Comparison of ENCODE assay signal across 25 mouse cellular contexts in the genomic region with DNA sequence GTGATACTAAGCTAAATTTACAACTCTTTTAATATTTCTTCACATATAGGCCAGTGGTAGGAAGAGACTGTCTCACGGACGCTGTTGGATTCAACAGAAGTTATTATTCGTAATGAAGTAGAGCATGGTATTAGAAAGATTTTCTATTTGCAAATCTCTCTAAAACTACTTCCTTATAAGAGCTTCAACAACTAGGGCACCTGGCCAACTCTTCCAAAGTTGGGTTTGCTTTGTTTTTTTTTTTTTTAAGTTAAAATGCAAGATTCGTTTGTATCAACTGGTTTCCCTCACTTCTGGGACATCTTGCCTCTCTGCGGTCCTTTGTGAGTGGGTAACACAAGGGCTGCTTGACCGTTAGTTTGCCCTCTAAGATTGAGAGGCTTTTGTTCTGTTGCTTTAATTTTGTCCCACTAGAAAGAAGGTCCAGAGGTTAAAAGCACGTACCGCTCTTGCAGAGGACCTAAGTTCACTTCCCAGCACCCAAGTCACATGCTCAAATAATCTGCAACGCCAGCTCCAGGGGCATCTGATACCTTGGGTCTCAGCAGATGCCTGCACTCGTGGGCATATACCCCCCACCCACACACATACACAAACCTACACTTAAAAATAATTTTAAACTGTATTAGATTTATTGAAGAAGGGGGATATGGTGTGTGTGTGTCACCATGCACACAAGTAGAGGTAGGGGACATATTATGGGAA.
DNase-seq lines count a peak whose midpoint lies in the region; ATAC-seq and TF ChIP-seq lines count a peak whose summit lies in the region.
"Had no signal": no experiment of that assay in that cellular context is flagged by ENCODE, and none has a peak within 500 bp of the region (broad histone marks: within the 10 kb centered on the region; RNA-seq: fewer than 3 reads in every experiment).

No protein-coding gene starts in this region.

- no peaks in the 10 kb centered on the region for H3K9me3 ChIP-seq in kidney, embryonic 16.5 days (ENCODE audit: low read length)
- no peaks in the 10 kb centered on the region for H3K9me3 ChIP-seq in midbrain, embryonic 11.5 days (ENCODE audit: control insufficient read depth, low read length)
- H3K9me3 ChIP-seq in midbrain, embryonic 14.5 days (ENCODE audit: control insufficient read depth, low read length), result no peaks in the 10 kb centered on the region
- H3K9me3 ChIP-seq: embryonic facial prominence, embryonic 13.5 days; forebrain, embryonic 12.5 days; heart, embryonic 13.5 days; megakaryocyte, embryonic 14.5 days; midbrain, embryonic 15.5 days; neural tube, embryonic 13.5 days had no signal

- H3K4me3 ChIP-seq in gastrocnemius, adult 2 months, result no peak overlapping the region
- no peak overlapping the region for H3K4me3 ChIP-seq in kidney, embryonic 16.5 days (ENCODE audit: low read length)
- H3K4me3 ChIP-seq in midbrain, embryonic 11.5 days (ENCODE audit: low read depth, low read length), result no peak overlapping the region
- H3K4me3 ChIP-seq in midbrain, embryonic 14.5 days (replicated peaks; ENCODE audit: low read depth, low read length), result no peak overlapping the region
- H3K4me3 ChIP-seq: embryonic facial prominence, embryonic 13.5 days; erythroblast, embryonic 14.5 days; forebrain, embryonic 12.5 days; heart, embryonic 13.5 days; layer of hippocampus, adult 2 months; megakaryocyte, embryonic 14.5 days; midbrain, embryonic 15.5 days; neural tube, embryonic 13.5 days had no signal

- no peak for DNase-seq in gastrocnemius, adult 2 months
- DNase-seq in gastrocnemius, adult 8-10 months (ENCODE audit: low spot score in 2 of 2), result no peak
- peak; percentile 30 to 34 for DNase-seq in kidney, adult 8-10 months
- peak; percentile 62 for DNase-seq in midbrain, embryonic 11.5 days (ENCODE audit: low spot score, missing footprints)
- DNase-seq in midbrain, embryonic 14.5 days, result no peak
- DNase-seq in ovary, adult 18-20 months (ENCODE audit: low spot score), result no peak
- DNase-seq: adrenal gland, postnatal 25 days; cerebellum, adult 8-10 months; cerebellum, postnatal 36 days; embryo, embryonic 11 days; heart, postnatal 14 days; layer of hippocampus, postnatal 36 days; thymus, adult 18-20 months; thymus, postnatal 36 days had no signal

- H3K36me3 ChIP-seq in kidney, embryonic 16.5 days (ENCODE audit: insufficient read depth, low read length), result no peaks in the 10 kb centered on the region
- H3K36me3 ChIP-seq in midbrain, embryonic 11.5 days (ENCODE audit: control insufficient read depth, insufficient read depth, low read length), result no peaks in the 10 kb centered on the region
- no peaks in the 10 kb centered on the region for H3K36me3 ChIP-seq in midbrain, embryonic 14.5 days (ENCODE audit: control insufficient read depth, insufficient read depth, low read length)
- H3K36me3 ChIP-seq: forebrain, embryonic 12.5 days; midbrain, embryonic 15.5 days; neural tube, embryonic 13.5 days had no signal

- H3K4me2 ChIP-seq in kidney, embryonic 16.5 days (replicated peaks; ENCODE audit: low read depth, low read length), result no peak overlapping the region
- H3K4me2 ChIP-seq in midbrain, embryonic 11.5 days, result no peak overlapping the region
- H3K4me2 ChIP-seq in midbrain, embryonic 14.5 days (ENCODE audit: low read length), result no peak overlapping the region
- H3K4me2 ChIP-seq: embryonic facial prominence, embryonic 13.5 days; forebrain, embryonic 12.5 days; heart, embryonic 13.5 days; midbrain, embryonic 15.5 days; neural tube, embryonic 13.5 days had no signal

- no peaks in the 10 kb centered on the region for H3K4me1 ChIP-seq in kidney, embryonic 16.5 days (ENCODE audit: insufficient read depth, low read length)
- H3K4me1 ChIP-seq in midbrain, embryonic 11.5 days (ENCODE audit: control insufficient read depth, insufficient read depth, low read length), result no peaks in the 10 kb centered on the region
- H3K4me1 ChIP-seq in midbrain, embryonic 14.5 days (ENCODE audit: control insufficient read depth, insufficient read depth, low read length), result no peaks in the 10 kb centered on the region
- H3K4me1 ChIP-seq: forebrain, embryonic 12.5 days; midbrain, embryonic 15.5 days; neural tube, embryonic 13.5 days had no signal

- no peak for ATAC-seq in kidney, embryonic 16.5 days (ENCODE audit: low FRiP score, low TSS enrichment)
- no peak for ATAC-seq in midbrain, embryonic 11.5 days (ENCODE audit: low FRiP score)
- no peak for ATAC-seq in midbrain, embryonic 14.5 days (ENCODE audit: low FRiP score, low TSS enrichment)
- ATAC-seq: hindbrain, postnatal 0 days; intestine, embryonic 16.5 days; midbrain, embryonic 15.5 days had no signal

- H3K27ac ChIP-seq in gastrocnemius, adult 2 months, result peak overlapping the region; percentile 28; the same call in 1 of the 2 replicates
- no peak overlapping the region for H3K27ac ChIP-seq in kidney, embryonic 16.5 days (ENCODE audit: low read length)
- H3K27ac ChIP-seq in midbrain, embryonic 11.5 days (ENCODE audit: low read depth, low read length), result no peak overlapping the region
- no peak overlapping the region for H3K27ac ChIP-seq in midbrain, embryonic 14.5 days (replicated peaks; ENCODE audit: low read depth, low read length)
- H3K27ac ChIP-seq: embryonic facial prominence, embryonic 13.5 days; forebrain, embryonic 12.5 days; heart, embryonic 13.5 days; hindbrain, postnatal 0 days; layer of hippocampus, adult 2 months; midbrain, embryonic 15.5 days; neural tube, embryonic 13.5 days had no signal

- TF ChIP-seq CTCF in gastrocnemius, adult 2 months (IDR thresholded peaks at IDR 0.05), result no peak

- H3K9ac ChIP-seq in kidney, embryonic 16.5 days (replicated peaks; ENCODE audit: low read length), result no peak overlapping the region
- H3K9ac ChIP-seq in midbrain, embryonic 11.5 days (ENCODE audit: low read length), result no peak overlapping the region
- no peak overlapping the region for H3K9ac ChIP-seq in midbrain, embryonic 14.5 days (replicated peaks; ENCODE audit: low read length)
- H3K9ac ChIP-seq: embryonic facial prominence, embryonic 13.5 days; forebrain, embryonic 12.5 days; heart, embryonic 13.5 days; midbrain, embryonic 15.5 days; neural tube, embryonic 13.5 days had no signal

- no peaks in the 10 kb centered on the region for H3K27me3 ChIP-seq in kidney, embryonic 16.5 days (ENCODE audit: insufficient read depth, low read length)
- H3K27me3 ChIP-seq in midbrain, embryonic 11.5 days (ENCODE audit: control insufficient read depth, insufficient read depth, low read length), result no peaks in the 10 kb centered on the region
- no peaks in the 10 kb centered on the region for H3K27me3 ChIP-seq in midbrain, embryonic 14.5 days (ENCODE audit: control insufficient read depth, insufficient read depth, low read length)
- H3K27me3 ChIP-seq: embryonic facial prominence, embryonic 13.5 days; forebrain, embryonic 12.5 days; heart, embryonic 13.5 days; megakaryocyte, embryonic 14.5 days; midbrain, embryonic 15.5 days; neural tube, embryonic 13.5 days had no signal

- WGBS in kidney, embryonic 16.5 days, result 75% methylated on average over 10 of the region's 10 CpGs
- WGBS in midbrain, embryonic 11.5 days, result 86% methylated on average over 10 of the region's 10 CpGs
- WGBS in midbrain, embryonic 14.5 days, result 89% methylated on average over 10 of the region's 10 CpGs

- intact Hi-C loops in gastrocnemius, adult 2 months (cut with DNase I), result no loop called here

Comparison
In these comparisons a context has a peak if more than half of its experiments do, and no peak if none do; other contexts are left out.
1. DNase-seq: peak in kidney, adult 8-10 months (2 of 2) and midbrain, embryonic 11.5 days (single experiment); none in gastrocnemius, adult 2 months (single experiment), gastrocnemius, adult 8-10 months (0 of 2), midbrain, embryonic 14.5 days (single experiment) and ovary, adult 18-20 months (single experiment).